Mouse (Mus musculus): Measurements from ENCODE around the gene Zxdc.

Zxdc gene

DNA sequence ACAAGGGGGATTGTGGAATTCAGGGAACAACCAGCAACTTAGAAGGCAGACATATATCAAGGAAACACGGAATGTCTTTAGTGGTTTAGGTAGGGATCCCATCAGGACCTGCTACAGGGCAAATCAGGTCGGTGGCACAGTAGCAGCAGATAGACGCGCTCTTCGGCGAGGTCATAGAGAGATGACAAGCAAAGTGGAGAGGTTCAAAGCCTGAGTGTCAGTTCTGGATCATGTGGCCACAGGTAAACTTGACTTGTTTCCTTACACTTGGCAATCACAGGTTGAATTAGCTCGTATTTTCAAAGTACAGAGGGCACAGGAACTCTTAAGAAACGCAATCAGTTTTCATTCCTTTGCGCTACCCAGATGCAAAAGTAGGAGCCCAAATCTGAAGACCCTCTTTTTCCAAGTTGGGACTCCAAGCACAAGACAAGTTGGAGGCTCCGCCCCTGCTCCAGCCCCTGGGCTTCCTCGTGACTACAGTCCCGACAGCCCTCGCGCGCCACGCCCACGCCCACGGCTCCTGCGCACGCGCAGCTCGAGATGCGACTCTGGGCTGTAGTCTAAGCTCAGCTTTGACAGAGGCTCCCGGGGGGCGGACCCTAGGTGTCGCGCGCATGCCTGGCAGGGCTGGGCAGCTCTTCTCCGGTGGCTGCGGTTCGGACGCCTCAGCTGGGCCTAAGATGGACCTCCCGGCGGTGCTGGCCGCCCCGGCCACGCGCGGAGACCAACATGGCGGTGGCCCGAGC lies at the start of gene Zxdc:
Gene Zxdc, plus strand, starts transcription at position 517 of the 749 bp plus-strand sequence.
- DNase-seq (ENCODE audit: inconsistent age in 2 of 2, low spot score in 1 of 2), result peak; percentile 100

GRCm38 (mm10) chr6:90320429-90320828 lies 48.9 kb upstream of the Zxdc start:
- DNase-seq (ENCODE audit: inconsistent age in 2 of 2, low spot score in 1 of 2), result no peak

DNA sequence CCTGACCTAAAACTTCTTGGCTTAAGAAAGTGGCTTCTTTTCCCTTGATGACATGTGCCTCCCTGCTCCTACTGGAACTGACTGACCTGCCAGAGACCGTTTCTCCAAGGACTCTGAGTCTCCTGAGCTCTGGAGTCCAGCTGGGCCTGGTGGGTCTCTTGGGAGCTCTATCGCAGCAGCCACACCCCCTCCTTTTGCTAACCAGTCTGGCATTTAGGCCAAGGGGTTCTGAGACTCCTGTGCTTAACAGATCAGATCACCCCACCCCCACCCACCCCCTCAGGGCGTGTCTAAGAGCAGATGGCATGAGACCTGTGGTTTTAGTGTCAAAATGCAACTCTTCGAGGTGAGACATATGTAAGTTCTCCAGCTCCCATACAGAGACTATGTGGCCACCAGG lies 47.5 kb upstream of the Zxdc start:
- no peak for DNase-seq (ENCODE audit: inconsistent age in 2 of 2, low spot score in 1 of 2)

DNA sequence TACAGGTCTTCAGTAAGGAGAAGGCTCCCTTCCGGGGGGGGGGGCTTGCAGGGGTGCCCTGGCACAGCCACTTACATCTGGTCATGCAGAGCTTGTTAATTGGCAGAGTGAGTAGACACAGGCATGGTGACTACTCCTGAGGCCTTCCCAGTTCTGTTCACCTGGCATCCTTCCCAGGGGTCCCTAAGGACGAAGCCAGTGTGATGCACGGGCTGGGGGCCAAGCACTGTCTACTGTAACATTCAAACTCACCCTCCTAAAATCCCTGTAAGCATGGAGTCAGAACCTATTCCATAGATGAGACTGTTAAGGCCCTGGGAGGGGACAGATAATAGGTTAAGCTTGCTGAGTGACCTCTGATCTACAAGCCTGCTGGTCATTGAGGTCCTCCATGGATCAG lies 45.3 kb upstream of the Zxdc start:
- no peak for DNase-seq (ENCODE audit: inconsistent age in 2 of 2, low spot score in 1 of 2)

GRCm38 (mm10) chr6:90324463-90324862 lies 44.8 kb upstream of the Zxdc start:
- DNase-seq (ENCODE audit: inconsistent age in 2 of 2, low spot score in 1 of 2), result no peak

GRCm38 (mm10) chr6:90324991-90325390 lies 44.3 kb upstream of the Zxdc start, which contains the start of gene Chst13:
TSS of gene Chst13 (minus strand) at chr6:90325185.
- DNase-seq (ENCODE audit: inconsistent age in 2 of 2, low spot score in 1 of 2), result peak; percentile 41 to 68

DNA sequence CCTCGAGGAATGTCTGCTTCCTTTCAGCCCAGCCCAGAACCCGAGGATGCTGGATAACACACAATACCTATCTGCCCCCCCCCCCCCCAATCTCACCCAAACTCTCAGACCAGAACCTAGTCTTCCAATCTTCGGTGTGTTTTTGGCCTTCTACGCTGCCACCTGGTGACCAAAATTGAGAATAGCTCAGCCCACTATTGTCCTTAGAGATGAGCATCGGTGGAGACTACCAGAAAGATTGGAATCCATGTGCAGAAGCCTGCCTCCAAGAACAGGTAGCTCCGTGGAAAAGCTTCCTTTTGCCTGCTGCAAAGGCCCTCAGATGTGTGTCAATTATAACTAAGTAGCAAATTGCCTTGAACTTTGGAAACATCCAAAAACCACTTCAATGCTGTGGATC lies 41.6 kb upstream of the Zxdc start:
- DNase-seq (ENCODE audit: inconsistent age in 2 of 2, low spot score in 1 of 2), result peak in 1 of 2 experiments; percentile 60

DNA sequence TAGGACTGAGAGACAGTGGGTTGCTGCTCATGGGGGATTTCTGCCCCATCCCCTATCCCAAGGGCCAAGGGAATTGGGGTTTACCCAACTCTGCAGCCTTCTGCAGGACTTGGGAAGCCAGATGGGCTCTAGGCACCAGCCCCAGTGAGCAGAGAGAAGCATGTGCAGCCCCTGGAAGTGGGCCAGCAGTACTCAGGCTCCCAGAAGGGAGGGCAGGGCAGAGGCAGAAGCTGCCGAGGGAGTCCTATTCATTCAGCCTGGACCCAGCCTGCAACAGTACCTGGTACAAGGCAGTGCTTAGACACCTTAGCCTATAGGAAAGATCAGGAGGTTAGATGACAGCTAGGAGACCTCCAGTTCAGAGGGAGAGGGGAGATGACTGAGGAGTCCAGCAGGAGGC lies 39.3 kb upstream of the Zxdc start:
- DNase-seq (ENCODE audit: inconsistent age in 2 of 2, low spot score in 1 of 2), result peak in 1 of 2 experiments; percentile 35

GRCm38 (mm10) chr6:90332561-90333425 lies 36.5 kb upstream of the Zxdc start, which contains the start of gene Uroc1:
TSS of gene Uroc1 (plus strand) at chr6:90333284.
- DNase-seq (ENCODE audit: inconsistent age in 2 of 2, low spot score in 1 of 2), result no peak

- no peak for DNase-seq (ENCODE audit: inconsistent age in 2 of 2, low spot score in 1 of 2)
These were observed 35.0 kb upstream of the Zxdc start for GRCm38 (mm10) chr6:90334244-90334643.

GRCm38 (mm10) chr6:90342343-90342742 lies 26.9 kb upstream of the Zxdc start:
- DNase-seq (ENCODE audit: inconsistent age in 2 of 2, low spot score in 1 of 2), result no peak

GRCm38 (mm10) chr6:90347183-90347582 lies 22.1 kb upstream of the Zxdc start:
- no peak for DNase-seq (ENCODE audit: inconsistent age in 2 of 2, low spot score in 1 of 2)

DNA sequence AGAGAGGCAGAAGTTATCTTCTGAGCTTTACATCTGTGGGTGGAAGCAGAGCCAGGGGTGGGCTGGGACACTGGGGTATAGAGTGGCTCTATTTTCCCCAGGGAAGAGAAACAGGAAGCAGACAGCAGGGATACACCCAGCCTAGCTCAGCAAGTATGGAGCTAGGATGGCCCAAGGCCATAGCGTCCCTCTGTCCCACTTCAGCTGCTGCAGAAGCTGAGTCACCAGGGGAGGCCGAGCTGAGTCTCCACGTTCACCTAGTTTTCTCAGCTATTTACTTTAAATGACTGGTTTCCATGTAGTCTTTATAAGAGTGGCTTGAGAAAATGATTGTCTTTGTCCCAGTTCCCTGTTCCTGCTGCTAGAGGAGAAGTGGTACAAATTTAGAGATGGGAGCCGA lies 20.8 kb upstream of the Zxdc start:
- DNase-seq (ENCODE audit: inconsistent age in 2 of 2, low spot score in 1 of 2), result peak; percentile 68 to 72

- DNase-seq (ENCODE audit: inconsistent age in 2 of 2, low spot score in 1 of 2), result no peak
These were observed 19.3 kb upstream of the Zxdc start for GRCm38 (mm10) chr6:90350011-90350410.

- peak in 1 of 2 experiments; percentile 48 for DNase-seq (ENCODE audit: inconsistent age in 2 of 2, low spot score in 1 of 2)
These were observed 11.2 kb upstream of the Zxdc start for GRCm38 (mm10) chr6:90358142-90358541.

DNA sequence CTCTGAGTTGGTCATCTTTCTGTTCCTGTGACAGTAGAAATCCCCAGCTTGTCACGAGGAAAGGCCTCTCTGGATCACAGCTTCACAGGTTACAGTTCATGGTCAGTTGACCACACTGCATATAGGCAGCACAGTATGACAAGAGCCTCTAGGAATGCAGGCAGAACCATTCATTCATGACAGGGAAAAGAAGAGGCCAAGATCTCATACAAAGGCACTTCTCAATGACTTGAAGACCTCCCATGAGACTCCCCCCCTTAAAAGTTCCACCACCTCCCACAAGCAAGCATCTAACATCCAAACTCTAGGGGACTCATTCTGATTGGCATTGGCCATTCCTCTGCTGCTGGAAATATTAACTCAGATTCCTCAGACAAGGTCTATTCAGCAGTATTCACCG lies 9.8 kb upstream of the Zxdc start:
- peak in 1 of 2 experiments; percentile 52 for DNase-seq (ENCODE audit: inconsistent age in 2 of 2, low spot score in 1 of 2)

DNA sequence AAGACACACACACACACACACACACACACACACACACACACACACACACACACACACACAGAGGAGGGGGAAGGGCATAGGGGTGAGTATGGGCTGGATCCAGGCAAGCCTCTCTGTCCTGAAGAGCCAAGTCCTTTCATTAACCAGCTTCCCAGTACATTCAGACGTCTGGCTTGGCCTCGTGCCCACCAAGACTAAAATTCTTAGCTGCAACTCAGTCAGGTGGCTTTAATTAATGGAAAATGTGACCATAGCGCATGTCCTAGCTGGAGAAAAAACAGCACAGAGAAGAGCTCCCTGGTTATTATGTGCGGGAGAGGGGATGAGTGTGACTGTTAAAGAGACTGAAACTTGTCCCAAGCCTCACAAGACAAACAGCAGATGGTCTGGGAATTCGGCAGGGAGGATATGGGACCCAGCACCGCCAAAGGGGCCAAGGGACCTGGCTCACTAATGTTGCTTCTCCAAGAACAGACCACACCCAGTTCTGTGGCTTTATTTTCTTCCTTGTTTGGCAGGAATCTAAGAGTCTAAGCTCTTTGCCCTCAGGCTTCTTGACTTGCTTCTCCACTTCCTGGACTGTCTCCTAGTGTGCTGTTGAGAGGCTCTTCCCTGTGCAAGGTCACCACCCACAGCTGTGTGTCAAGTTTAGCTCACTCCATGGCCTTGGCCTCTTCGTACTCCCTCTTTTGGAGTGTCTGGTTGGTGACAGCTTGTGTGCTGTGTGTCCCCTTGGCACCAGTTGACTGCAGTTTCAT lies 9.1 kb upstream of the Zxdc start:
- DNase-seq (ENCODE audit: inconsistent age in 2 of 2, low spot score in 1 of 2), result peak; percentile 88 to 92

DNA sequence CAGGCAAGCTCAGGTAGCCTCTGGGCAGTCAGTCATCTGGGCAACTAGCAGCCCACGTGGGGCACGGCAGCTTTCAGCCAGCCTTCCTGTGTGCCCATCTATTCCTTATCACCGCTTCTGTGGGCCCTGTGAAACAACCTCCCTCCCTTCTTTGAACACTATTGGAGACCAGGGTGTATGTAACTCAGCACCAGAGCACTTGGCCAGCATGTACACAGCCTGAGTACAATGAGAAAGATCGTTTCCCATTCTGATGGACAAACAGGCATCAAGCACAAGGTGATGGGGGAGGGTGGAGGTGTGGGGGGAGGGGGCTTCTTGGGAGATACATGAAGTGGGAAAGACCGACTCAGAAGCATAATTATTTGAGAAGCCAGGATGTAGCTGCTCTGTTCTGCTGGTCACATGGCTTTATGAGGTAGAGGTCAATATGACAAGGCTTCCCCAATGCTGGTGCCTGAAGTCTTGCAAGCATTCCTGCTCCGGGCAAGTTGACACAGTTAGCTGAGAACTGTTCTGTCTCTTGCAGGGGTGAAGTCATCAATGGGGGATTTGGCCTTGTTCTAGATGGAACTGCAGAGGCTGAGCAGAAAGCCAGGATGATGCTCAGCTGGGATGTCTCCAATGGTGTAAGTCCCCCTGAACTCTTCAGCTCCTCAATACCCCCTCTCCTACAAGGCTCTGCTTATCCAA lies 8.2 kb upstream of the Zxdc start:
- peak in 1 of 2 experiments; percentile 61 for DNase-seq (ENCODE audit: inconsistent age in 2 of 2, low spot score in 1 of 2)

DNA sequence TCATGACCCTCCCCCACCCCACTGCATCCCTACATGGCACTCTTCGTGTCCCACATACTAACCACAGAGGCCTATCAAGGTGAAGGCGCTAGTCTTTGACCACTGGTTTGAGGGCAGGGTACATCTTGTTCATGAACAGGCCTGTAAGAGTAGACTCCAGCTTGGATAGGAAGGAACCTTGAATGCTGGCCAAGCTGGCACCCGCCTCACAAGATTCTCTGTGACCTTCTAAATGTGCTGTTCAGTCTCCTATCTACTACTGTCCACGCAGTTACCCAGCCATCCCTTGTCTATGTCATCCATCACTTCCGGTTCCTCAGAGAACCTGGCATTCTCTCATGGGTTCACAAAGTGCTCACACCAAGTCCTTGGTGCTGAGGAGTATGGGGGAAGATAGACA lies 6.0 kb upstream of the Zxdc start:
- DNase-seq (ENCODE audit: inconsistent age in 2 of 2, low spot score in 1 of 2), result peak; percentile 89

GRCm38 (mm10) chr6:90369725-90370553 lies 647 bp downstream of the Zxdc start:
- DNase-seq (ENCODE audit: inconsistent age in 2 of 2, low spot score in 1 of 2), result peak; percentile 64 to 82
